Mouse (Mus musculus): Measurements from ENCODE around the gene Kazn.

Kazn gene

GRCm38 (mm10) chr4:142242164-142242563 lies 3.0 kb upstream of the Kazn start:
- DNase-seq (ENCODE audit: low spot score) = no peak

- no peak for DNase-seq (ENCODE audit: low spot score)
Observed at GRCm38 (mm10) chr4:142240874-142241273, 1.7 kb upstream of the Kazn start.

DNA sequence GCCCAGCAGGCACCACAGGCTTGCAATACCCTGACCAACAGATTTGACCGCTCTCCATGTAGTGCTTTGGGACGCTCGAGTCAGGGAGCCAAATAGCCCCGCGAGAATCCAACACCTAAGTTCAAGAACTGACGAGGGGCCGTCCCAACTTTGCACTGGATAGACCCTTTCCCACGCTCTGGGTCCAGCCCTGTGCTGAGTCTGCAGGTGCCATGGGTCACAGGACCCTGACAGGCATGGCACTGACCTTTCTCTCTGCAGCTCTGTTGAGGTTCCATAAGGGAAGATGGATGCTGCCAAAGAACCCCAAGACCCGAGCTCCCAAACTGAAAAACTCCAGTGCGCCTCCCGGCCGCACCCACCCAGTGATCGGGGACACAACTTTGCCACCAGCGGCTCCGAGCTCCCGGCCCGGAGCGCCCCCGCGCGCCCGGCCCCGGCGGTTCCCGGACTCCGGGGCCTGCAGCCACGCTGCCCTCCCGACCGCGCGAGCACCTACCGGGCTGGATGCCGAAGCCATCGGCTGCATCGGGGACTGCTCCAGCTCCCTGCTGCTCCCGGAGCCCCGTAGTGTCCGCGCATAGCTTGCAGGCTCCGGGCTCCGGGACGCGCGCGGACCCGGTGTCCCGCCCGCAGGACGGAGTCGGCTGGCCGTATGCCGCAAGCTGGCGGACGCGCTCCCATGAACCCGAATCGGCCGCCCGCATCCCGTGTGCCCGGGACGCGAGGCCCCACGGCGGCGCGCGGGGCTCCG lies 538 bp downstream of the Kazn start:
- peak; percentile 70 for DNase-seq (ENCODE audit: low spot score)

- DNase-seq (ENCODE audit: low spot score) = peak; percentile 76
Observed at GRCm38 (mm10) chr4:142238041-142238440, 1.2 kb downstream of the Kazn start.

GRCm38 (mm10) chr4:142236681-142237080 lies 2.5 kb downstream of the Kazn start:
- no peak for DNase-seq (ENCODE audit: low spot score)

- DNase-seq (ENCODE audit: low spot score) = no peak
Observed at GRCm38 (mm10) chr4:142235426-142235825, 3.8 kb downstream of the Kazn start.

GRCm38 (mm10) chr4:142234828-142235227 lies 4.4 kb downstream of the Kazn start:
- no peak for DNase-seq (ENCODE audit: low spot score)

DNA sequence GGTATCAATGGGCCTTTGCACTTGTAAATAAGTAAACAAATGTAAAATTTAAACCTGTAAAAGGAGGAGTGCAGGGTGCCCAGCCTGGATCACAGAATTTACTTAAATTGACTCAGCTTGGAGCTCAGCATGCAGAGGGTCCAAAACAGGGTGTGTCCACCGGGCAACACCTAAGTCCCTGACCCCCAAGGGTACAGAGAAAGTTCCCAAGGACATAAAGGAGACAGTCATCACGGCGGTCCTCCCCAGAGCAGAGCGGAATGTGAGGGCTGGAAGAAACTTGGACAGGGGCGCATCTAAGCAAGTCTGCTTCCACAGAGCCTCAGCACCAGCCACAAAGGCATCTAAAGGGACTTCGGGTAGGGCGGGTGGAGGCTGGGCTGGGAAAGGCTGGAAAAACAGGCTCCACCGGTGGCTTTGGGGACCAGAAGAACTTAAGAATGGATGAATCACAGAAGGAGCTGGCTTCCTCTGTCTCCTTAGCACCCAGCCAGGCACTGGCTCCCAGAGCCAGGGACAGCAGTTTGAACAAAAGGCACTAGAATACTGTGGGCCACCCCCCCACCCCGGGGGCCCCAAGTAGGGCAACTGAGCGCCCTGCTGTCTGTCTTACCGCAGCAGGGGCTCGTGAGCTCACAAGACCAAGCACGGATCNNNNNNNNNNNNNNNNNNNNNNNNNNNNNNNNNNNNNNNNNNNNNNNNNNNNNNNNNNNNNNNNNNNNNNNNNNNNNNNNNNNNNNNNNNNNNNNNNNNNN lies 10.2 kb downstream of the Kazn start:
- DNase-seq (ENCODE audit: low spot score) = no peak

DNA sequence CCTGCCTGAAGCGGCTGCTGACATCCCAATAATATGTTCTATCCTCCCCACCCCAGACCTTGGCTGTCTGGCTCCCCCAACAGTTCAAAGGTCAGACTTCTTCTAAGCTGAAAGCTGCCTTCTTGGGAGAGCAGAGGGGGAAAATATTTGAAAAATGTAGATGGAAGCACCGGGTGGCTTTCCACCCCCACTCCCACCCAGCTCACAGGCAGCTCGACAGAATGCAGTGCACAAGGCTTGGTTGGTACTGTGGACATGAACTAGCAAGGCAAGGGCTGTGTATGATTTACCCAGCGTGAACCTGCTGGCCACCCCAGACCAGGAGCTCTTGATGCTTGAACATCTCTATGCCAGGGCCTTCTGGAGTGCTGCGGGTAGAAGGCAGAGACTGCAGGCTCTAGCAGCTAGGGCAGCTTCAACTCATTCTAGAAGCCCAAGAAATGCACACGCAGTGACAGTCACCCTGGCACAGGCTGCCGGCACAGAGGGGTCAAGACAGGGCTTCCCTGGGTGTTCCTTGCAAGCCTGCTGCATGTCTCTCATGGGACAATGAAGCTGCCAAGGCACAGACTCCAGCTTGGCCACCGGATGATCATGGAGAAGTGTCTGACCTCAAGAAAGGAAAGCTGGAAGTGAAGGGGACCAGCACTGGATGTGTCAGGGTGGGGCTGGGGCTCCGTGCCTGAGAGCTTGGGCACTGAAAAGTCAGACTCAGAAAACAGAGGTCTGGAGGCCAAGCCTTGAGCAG lies 15.1 kb downstream of the Kazn start:
- peak; percentile 79 for DNase-seq (ENCODE audit: low spot score)

GRCm38 (mm10) chr4:142222385-142222784 lies 16.8 kb downstream of the Kazn start:
- no peak for DNase-seq (ENCODE audit: low spot score)

- DNase-seq (ENCODE audit: low spot score) = no peak
Observed at GRCm38 (mm10) chr4:142221757-142222072, 17.5 kb downstream of the Kazn start.

DNA sequence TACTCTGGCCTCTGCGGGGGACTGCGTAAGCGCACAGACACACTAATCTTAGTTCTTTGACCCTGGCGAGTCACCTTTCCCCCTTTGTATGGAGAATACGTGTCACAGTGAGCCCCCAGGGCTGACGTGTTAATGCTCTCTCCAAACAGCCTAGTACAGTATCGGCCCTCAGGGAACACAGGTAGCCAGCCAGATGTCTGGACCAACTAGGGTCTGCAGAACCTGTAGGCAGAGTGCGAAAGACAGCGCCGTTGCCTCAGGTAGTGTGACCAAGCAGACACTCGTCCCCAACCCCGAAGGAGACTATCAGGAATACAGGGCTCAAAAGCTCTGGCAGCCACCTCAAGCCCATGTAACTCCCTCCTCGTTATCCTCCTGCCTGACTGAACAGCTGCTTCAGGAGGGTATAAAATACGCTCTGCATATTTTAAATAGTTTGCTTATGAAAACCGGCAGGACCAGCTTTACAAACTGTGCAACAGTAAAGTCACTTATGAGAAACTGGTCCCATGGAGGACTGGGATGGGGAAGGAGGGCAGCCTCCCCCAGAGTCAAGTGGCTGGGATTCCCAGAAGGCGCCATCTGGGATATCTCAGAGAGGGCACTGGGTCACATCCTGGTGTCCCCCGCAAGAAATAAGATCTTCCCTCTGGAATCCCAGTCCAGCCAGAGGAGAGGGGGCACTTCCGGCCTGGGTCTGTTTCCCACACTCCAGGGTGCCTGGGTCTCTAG lies 18.0 kb downstream of the Kazn start:
- peak; percentile 75 for DNase-seq (ENCODE audit: low spot score)

GRCm38 (mm10) chr4:142218997-142219396 lies 20.2 kb downstream of the Kazn start:
- no peak for DNase-seq (ENCODE audit: low spot score)

DNA sequence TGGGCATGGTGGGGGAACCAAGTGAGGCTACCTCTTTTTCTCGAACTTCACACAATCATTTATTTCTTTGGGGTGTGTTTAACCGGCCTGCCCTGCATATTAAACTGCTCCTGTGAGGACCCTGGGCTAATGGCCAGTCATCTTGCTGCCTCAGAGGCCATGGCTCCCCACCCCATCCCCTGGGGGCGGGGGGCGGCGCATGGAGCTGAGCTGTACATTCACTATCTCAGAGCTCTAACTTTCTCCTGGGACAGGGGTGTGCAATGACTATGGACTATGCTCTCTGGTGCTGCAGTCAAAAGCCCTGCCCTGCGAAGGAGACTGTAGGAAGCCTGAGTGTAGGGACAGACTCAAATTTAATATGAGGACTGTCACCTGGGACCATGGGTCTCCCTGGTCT lies 22.2 kb downstream of the Kazn start:
- peak; percentile 37 for DNase-seq (ENCODE audit: low spot score)

GRCm38 (mm10) chr4:142215760-142216159 lies 23.4 kb downstream of the Kazn start:
- no peak for DNase-seq (ENCODE audit: low spot score)

- no peak for DNase-seq (ENCODE audit: low spot score)
Observed at GRCm38 (mm10) chr4:142214532-142214931, 24.7 kb downstream of the Kazn start.

DNA sequence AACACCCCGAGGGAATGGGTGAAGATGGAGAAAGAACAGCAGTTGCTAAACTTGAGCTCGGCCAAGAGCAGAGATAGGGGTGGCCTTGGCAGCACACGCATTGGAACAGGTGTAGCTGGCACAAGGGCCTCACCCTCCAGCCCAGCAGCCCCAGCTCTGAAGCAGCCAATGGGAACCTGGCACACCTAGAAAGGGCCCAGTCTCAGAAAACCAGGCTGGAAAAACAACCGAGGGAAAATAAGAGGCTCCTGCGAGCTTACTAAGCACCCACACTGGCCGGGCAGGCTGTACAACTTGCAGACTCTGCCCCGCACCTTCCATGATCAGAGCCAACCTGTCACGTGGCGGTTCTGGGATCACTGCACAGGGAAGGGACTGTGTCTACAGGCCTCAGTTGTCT lies 26.8 kb downstream of the Kazn start:
- DNase-seq (ENCODE audit: low spot score) = no peak

GRCm38 (mm10) chr4:142209884-142210283 lies 29.3 kb downstream of the Kazn start:
- no peak for DNase-seq (ENCODE audit: low spot score)

DNA sequence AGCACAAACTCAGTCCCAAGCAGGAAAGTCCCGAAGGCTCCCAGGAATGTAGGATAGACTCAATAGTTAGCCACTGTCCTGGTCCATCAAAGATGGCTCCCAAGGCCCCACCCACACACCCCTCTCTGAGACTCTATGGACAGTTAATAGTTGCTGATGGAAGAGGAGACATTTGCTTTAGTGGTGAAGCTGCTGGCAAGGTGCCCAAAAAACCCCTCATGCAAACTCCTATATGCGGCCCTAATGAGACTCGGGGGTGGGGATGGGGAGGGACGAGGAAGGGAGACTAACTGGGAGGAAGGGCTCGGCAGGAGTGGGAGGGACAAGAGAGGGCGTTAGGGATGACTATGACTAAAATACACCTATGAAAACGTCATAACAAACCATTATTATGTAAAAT lies 29.7 kb downstream of the Kazn start:
- DNase-seq (ENCODE audit: low spot score) = no peak

GRCm38 (mm10) chr4:142205693-142206092 lies 33.5 kb downstream of the Kazn start:
- DNase-seq (ENCODE audit: low spot score) = no peak

DNA sequence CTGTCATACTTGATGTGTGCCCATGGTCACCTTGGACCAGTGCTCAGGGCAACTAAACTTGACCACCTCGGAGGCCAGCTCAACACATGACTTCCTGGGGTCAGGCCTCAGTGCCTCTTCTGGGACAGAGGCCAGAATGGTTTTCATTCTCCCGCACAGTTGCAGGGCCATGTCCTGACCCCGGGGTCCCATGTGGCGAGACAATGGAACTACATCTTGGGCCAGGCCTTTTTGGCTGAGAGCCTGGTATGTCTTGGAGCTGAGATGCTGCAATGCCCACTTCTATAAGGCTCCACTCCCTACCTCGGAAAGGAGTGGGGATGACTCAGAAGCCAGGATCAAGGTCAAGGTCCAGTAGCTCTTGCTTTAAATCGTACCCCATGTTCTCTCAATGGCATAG lies 42.6 kb downstream of the Kazn start:
- DNase-seq (ENCODE audit: low spot score) = no peak

GRCm38 (mm10) chr4:142193780-142194179 lies 45.4 kb downstream of the Kazn start:
- DNase-seq (ENCODE audit: low spot score) = no peak

All from yolk sac, embryonic 10.5 days (tissue).